Mouse (Mus musculus) forebrain, embryonic 11.5 days (tissue): ENCODE measurements around the gene Aco1. TPM values are rescaled to one million over a fixed set of nuclear protein-coding genes. Genes with fewer than 3 reads are reported as not detected.

Experiments used
- ATAC-seq: fragments of 200-750 bp; cut with Nextera tagmentation; replicated peaks from 2 replicates; pipeline ENCODE4 v1.8.0; 2017; ENCODE audit warnings: moderate TSS enrichment; ENCODE audit not compliant: low FRiP score
- DNase-seq: peaks from one replicate; pipeline ENCODE4 v3.0.0-alpha.2; 2017; ENCODE audit warnings: low spot score
- H3K27ac ChIP-seq: fragments of 300-500 bp; sonication (generic); 2 replicates; pipeline ENCODE4 v1.5.1; 2014; ENCODE audit warnings: low read depth, low read length
- H3K27me3 ChIP-seq: fragments of 300-500 bp; sonication (generic); 2 replicates; pipeline ENCODE4 v1.6.1; 2014; ENCODE audit warnings: mild to moderate bottlenecking, low read length, mixed read lengths; ENCODE audit not compliant: control insufficient read depth, insufficient read depth
- H3K36me3 ChIP-seq: fragments of 300-500 bp; sonication (generic); 2 replicates; pipeline ENCODE4 v1.6.1; 2014; ENCODE audit warnings: mild to moderate bottlenecking, low read length, moderate library complexity, mixed read lengths; ENCODE audit not compliant: control insufficient read depth, insufficient read depth
- H3K4me1 ChIP-seq: fragments of 300-500 bp; sonication (generic); replicated peaks from 2 replicates; pipeline ENCODE4 v1.6.1; 2014; ENCODE audit warnings: low read length, mixed read lengths; ENCODE audit not compliant: control insufficient read depth, insufficient read depth
- H3K4me2 ChIP-seq: fragments of 300-500 bp; sonication (generic); 2 replicates; pipeline ENCODE4 v1.6.1; 2014; ENCODE audit warnings: low read depth, mild to moderate bottlenecking, low read length, moderate library complexity, mixed read lengths; ENCODE audit not compliant: severe bottlenecking
- H3K4me3 ChIP-seq: fragments of 300-500 bp; sonication (generic); 2 replicates; pipeline ENCODE4 v1.5.1; 2014; ENCODE audit warnings: low read depth, low read length
- H3K9ac ChIP-seq: fragments of 300-500 bp; sonication (generic); 2 replicates; pipeline ENCODE4 v1.6.1; 2014; ENCODE audit warnings: low read length
- H3K9me3 ChIP-seq: fragments of 300-500 bp; sonication (generic); 2 replicates; pipeline ENCODE4 v1.6.1; 2016; ENCODE audit warnings: low read length, mixed read lengths; ENCODE audit not compliant: control insufficient read depth
- WGBS: fragments of 180-500 bp; shearing (Covaris S2); extraction: QIAGEN DNeasy Blood & Tissue Kit; methylation state at CpG from one replicate; pipeline ENCODE4 v1.1.7; 2014; 5-methylcytosine and 5-hydroxymethylcytosine counted together
- polyA plus RNA-seq: library from polyadenylated mRNA; unstranded; fragments of >200 nt; fragmentation: Nextera tagmentation; extraction: Ambion mirVana; gene quantifications from 2 replicates; pipeline ENCODE4 v1.2.1, GENCODE M21; 2014

Aco1 gene
- polyA plus RNA-seq, 1 experiment from 2014 or later = 63.8 TPM

DNA sequence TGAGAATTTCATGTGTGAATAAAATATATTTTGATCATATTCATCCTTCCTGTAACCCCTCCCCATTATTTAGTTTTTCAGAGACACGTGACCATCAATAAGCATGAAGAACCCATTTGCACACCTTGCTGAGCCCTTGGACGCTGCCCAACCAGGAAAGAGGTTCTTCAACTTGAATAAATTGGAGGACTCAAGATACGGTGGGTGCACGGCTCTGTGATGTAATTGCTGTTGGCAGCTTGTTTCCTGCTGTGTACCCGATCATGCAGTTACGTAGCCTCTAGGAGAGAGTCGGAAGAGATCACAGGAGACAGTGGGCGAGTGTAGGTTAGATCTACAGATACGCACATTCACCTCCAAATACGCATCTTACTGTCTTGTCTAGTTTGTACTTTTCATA is 20.8 kb downstream of the Aco1 start:
- H3K4me3 ChIP-seq = no peak overlapping the region
- ATAC-seq (no peak), DNase-seq (no peak)
- H3K27ac ChIP-seq = no peak overlapping the region
- H3K9me3 ChIP-seq = no peaks in the 10 kb centered on the region; the same call in 1 of the 2 replicates
- no peaks in the 10 kb centered on the region for H3K27me3 ChIP-seq
- H3K4me1 ChIP-seq = no peaks in the 10 kb centered on the region
- WGBS = 92% methylated on average over 10 of the region's 10 CpGs
- no peak overlapping the region for H3K9ac ChIP-seq
- no peaks in the 10 kb centered on the region for H3K36me3 ChIP-seq
- no peak overlapping the region for H3K4me2 ChIP-seq

DNA sequence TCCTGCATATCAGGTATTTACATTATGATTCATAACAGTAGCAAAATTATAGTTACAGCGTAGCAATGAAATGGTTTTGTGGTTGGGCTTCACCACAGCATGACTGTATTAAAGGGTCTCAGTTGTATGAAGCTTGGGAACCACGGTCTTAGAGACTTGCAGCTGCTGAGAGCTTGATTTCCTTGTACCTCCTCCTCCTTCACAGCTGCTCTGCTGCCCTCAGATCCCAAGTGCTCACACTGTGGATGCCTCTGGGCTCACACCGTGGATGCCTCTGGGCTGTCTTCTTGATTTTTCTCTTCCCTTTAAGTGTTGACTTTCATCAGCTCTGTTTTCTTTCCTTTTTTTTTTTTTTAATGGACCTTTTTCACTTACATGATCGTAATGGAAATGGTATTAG is 28.6 kb downstream of the Aco1 start:
- Histone ChIP-seq H3K9ac (no peak overlapping the region), H3K9me3 (no peaks in the 10 kb centered on the region), H3K4me2 (no peak overlapping the region), H3K4me3 (no peak overlapping the region), H3K27me3 (no peaks in the 10 kb centered on the region), H3K27ac (no peak overlapping the region), H3K4me1 (no peaks in the 10 kb centered on the region), H3K36me3 (no peaks in the 10 kb centered on the region; the same call in 1 of the 2 replicates)
- DNase-seq (no peak), ATAC-seq (no peak)
- WGBS = 91% methylated on average over 4 of the region's 4 CpGs

DNA sequence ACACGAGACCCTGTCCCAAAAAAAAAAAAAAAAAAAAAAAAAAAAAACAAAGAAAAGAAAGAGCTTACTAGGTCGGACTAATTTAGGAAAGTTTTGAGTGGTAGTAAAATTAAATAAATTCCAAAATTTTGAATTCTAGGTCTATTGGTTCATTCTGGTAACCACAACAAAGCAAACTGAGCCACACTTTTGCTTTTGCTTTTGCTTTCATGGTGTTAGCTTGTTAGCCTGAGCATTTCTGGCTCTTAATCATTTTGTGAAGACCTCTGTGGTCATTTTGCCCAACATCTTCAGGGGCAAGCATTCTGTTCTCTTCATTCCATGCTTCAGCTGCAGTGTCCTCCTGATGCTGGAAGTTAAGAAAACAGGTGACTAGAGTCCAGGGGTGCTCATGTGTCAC is 29.5 kb downstream of the Aco1 start:
- 90% methylated on average over 2 of the region's 2 CpGs for WGBS

DNA sequence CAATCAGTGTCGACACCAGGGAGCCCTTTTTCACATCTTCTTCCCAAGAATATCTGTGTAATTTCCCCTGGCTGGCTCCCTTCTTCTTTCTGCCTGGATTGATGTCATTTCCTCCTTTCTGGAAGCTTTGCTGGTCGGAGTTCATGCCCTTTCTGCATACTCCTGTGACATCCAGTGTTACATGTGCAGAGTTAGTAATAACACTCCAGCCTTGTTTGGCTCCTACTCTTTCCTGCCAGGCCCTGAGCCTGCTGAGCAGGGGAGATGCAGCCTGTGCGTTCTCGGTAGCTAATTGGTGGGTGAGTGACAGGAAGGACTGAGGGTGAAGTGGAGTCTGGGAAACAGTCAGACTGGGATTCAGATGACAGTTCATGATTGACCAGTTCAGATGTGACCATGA is 31.4 kb downstream of the Aco1 start:
- DNase-seq (no peak), ATAC-seq (no peak)
- H3K27me3 ChIP-seq = no peaks in the 10 kb centered on the region
- no peak overlapping the region for H3K27ac ChIP-seq
- no peaks in the 10 kb centered on the region; the same call in 1 of the 2 replicates for H3K36me3 ChIP-seq
- H3K4me1 ChIP-seq = no peaks in the 10 kb centered on the region
- no peak overlapping the region for H3K4me2 ChIP-seq
- no peak overlapping the region for H3K9ac ChIP-seq
- 78% methylated on average over 4 of the region's 4 CpGs for WGBS
- H3K4me3 ChIP-seq = no peak overlapping the region
- H3K9me3 ChIP-seq = no peaks in the 10 kb centered on the region

More for the DNA sequence above, 29.5 kb downstream of the Aco1 start:
- no peak for DNase-seq
- H3K4me1 ChIP-seq = no peaks in the 10 kb centered on the region
- H3K4me2 ChIP-seq = no peak overlapping the region
- H3K36me3 ChIP-seq = no peaks in the 10 kb centered on the region; the same call in 1 of the 2 replicates
- H3K27ac ChIP-seq = no peak overlapping the region
- no peak overlapping the region for H3K4me3 ChIP-seq
- no peak for ATAC-seq
- H3K27me3 ChIP-seq = no peaks in the 10 kb centered on the region
- H3K9me3 ChIP-seq = no peaks in the 10 kb centered on the region
- H3K9ac ChIP-seq = no peak overlapping the region

DNA sequence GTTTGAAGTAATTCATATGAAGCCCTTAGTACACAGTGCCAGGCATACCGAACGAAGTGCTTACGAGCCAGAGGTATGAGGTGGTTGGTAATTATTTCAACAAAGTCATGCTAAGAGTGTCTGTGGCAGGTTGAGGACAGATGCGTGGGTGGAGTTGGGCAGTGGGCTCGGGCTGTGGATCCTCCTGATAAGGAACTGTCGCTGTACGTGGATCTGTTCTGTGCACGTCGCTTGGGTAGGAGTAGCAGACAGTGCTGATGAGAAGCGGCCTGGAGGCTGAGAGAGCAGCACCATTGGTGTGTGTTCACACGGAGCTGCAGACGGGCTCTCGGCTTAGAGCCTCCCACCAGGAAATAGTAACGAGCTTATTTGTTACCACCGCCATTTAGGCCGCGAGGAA is 35.7 kb downstream of the Aco1 start:
- no peaks in the 10 kb centered on the region for H3K9me3 ChIP-seq
- no peak overlapping the region for H3K27ac ChIP-seq
- H3K27me3 ChIP-seq = no peaks in the 10 kb centered on the region
- ATAC-seq (no peak), DNase-seq (no peak)
- H3K9ac ChIP-seq = no peak overlapping the region
- no peaks in the 10 kb centered on the region for H3K4me1 ChIP-seq
- peaks cover 2% of the 10 kb centered on the region; the same call in 1 of the 2 replicates for H3K36me3 ChIP-seq
- no peak overlapping the region for H3K4me3 ChIP-seq
- 92% methylated on average over 17 of the region's 17 CpGs for WGBS
- no peak overlapping the region for H3K4me2 ChIP-seq

DNA sequence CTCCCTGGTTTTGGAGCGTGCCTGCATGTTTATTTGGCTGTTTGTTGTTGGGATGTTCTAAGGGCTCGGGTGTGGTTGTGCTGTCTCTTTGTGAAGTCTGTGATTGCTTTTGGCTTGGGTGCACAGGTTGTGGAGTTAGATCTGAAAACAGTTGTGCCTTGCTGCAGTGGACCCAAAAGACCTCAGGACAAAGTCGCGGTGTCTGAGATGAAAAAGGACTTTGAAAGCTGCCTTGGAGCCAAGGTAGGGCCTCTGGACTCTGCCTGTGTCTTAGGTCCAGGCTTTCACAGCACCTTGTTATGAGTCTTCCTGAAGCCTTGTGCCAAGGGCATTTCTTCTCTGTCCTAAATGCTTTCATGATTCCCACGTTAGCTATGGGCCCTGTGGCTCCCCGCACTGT is 37.2 kb downstream of the Aco1 start:
- Histone ChIP-seq H3K36me3 (peaks cover 2% of the 10 kb centered on the region; the same call in 1 of the 2 replicates), H3K4me1 (no peaks in the 10 kb centered on the region), H3K4me3 (no peak overlapping the region), H3K9me3 (no peaks in the 10 kb centered on the region), H3K4me2 (no peak overlapping the region), H3K9ac (no peak overlapping the region), H3K27ac (no peak overlapping the region), H3K27me3 (no peaks in the 10 kb centered on the region)
- ATAC-seq = no peak
- WGBS = 95% methylated on average over 6 of the region's 6 CpGs
- no peak for DNase-seq

DNA sequence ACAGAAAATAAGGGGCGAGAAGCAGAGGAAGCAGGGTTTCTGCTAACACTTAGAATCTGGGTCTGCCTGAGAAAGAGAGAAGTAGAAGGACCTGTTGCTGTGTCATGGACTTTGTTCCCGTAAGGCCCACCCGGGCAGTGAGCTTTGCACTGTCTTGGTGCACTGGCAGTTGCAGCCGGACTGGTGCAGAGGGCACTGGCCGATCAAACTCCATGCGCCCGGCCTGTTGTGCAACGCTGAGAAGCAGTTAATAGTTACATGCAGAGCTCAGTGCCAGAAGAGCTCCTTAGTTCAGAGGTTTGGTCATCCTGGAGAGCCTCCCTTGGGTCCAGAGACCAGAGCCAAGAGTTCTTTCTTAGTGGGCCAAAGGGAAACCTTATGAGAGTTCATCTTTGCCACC is 38.8 kb downstream of the Aco1 start:
- Histone ChIP-seq H3K4me3 (no peak overlapping the region), H3K4me2 (no peak overlapping the region), H3K9ac (no peak overlapping the region), H3K4me1 (no peaks in the 10 kb centered on the region), H3K36me3 (peaks cover 2% of the 10 kb centered on the region; the same call in 1 of the 2 replicates), H3K9me3 (no peaks in the 10 kb centered on the region), H3K27ac (no peak overlapping the region), H3K27me3 (no peaks in the 10 kb centered on the region)
- DNase-seq = no peak
- no peak for ATAC-seq
- WGBS = 95% methylated on average over 8 of the region's 8 CpGs

DNA sequence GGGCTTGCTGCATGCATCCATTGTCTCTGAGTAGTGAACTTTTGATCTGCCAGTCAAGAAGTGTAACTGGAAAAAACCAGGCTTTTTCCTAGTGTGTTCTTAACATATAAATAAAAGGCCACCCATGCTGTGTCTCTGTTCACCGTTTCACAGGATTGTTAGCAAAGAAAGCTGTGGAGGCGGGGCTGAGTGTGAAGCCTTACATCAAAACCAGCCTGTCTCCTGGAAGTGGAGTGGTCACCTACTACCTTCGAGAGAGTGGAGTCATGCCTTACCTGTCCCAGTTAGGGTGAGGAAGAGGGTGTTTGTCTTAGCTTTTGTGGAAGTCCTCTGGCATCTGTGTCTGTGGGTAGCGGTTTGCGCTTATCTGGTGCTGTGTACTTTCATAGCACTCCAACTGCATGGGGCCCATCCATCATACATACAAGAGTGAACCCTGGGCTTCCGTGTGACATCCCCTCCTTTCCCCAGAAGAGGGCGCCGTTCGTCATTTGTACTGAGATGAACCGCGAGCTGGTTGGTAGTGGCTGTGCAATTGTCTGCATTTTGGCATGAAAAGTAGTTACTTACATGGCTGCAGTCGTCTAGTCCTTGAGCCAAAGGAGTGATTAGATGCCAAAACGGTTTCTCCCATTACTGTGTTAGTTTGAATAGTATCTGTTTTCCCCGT is 39.9 kb downstream of the Aco1 start:
- Histone ChIP-seq H3K4me3 (no peak overlapping the region), H3K27ac (no peak overlapping the region), H3K27me3 (no peaks in the 10 kb centered on the region), H3K4me1 (no peaks in the 10 kb centered on the region), H3K4me2 (no peak overlapping the region), H3K36me3 (peaks cover 2% of the 10 kb centered on the region; the same call in 1 of the 2 replicates), H3K9ac (no peak overlapping the region), H3K9me3 (no peaks in the 10 kb centered on the region)
- WGBS = 37% methylated on average over 14 of the region's 14 CpGs
- ATAC-seq = peak; percentile 56
- DNase-seq = peak; percentile 82

DNA sequence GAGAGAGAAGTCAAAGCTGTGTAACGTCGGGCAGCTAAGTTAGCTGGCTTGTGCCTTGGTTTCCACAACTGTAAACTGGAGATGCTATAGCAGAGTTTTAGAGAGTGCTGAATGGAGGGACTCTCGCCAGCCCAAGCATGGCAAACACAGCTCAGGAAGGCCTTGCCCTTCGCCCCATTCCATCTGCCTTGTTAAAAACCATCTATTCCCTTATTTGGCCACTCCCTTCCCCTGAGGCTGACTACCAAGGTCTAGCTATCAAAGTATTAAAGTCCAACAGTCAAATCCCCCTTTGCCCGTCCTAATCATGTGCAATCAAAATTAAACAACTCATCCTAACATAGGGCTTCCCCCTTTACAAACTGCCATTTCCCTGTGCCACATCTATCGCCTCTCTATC is 40.9 kb downstream of the Aco1 start:
- WGBS = 95% methylated on average over 6 of the region's 6 CpGs
- DNase-seq (no peak), ATAC-seq (no peak)
- H3K4me1 ChIP-seq = no peaks in the 10 kb centered on the region
- no peak overlapping the region for H3K27ac ChIP-seq
- no peaks in the 10 kb centered on the region for H3K27me3 ChIP-seq
- no peak overlapping the region for H3K9ac ChIP-seq
- no peak overlapping the region for H3K4me2 ChIP-seq
- peaks cover 2% of the 10 kb centered on the region; the same call in 1 of the 2 replicates for H3K36me3 ChIP-seq
- no peak overlapping the region for H3K4me3 ChIP-seq
- no peaks in the 10 kb centered on the region for H3K9me3 ChIP-seq
